In the genomic region with DNA sequence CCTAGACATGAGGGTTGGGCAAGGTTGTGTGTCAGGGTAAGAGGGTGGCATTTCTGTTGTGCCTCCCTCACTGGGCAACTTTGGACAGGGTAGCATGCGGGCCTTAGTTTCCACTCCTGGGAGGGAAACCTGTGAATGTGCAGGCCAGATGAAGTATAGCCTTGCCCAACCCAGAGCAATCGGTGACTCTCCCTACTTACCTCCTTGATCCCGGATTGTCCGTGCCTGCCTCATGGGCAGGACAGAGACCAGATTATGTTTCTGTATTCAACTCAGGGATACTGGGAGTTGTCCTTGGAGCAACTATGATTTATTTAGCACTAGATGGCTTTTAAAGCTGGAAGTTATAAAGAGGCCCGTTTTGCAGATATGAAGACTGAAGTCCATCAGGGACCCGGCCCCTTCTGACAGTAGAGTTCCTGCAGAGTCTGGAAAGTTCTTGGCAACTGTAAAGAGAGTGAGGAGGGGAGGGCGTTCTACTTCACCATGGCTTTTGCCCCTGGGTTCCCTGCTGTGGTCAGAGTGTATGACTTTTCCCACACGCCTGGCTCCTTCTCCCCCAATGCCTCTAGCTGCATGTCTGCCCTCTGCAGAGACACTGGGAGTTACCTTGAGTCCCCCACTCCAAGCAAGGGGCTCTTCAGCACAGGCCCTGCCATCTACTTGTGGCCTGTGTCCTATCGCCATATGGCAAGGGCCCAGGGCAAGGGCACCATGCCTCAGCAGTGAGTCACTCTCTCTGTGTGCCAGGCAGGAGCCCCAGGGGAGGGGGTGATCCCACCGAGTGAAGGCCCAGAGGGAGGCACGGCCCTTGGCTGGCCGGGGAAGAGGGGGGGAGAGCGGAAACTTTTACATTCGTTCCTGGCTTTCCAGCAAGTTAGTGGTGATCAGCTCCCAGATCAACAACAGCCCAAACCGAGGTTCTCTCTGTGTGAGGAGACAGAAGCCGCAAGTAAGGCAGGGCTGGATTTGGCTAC, we compare ENCODE assay signal across 15 mouse cellular contexts.
A peak's percentile ranks its signal among the peaks of the same experiment; 100 is the strongest.
DNase-seq lines count a peak whose midpoint lies in the region; ATAC-seq and TF ChIP-seq lines count a peak whose summit lies in the region.
"Had no signal": no experiment of that assay in that cellular context is flagged by ENCODE, and none has a peak within 500 bp of the region (broad histone marks: within the 10 kb centered on the region; RNA-seq: fewer than 3 reads in every experiment).

No protein-coding gene starts in this region.

- H3K27ac ChIP-seq in lung, postnatal 0 days (ENCODE audit: low read length): no peak overlapping the region
- H3K27ac ChIP-seq in forebrain, embryonic 13.5 days: no peak overlapping the region
- H3K27ac ChIP-seq: hindbrain, embryonic 12.5 days; limb, embryonic 12.5 days; lung, embryonic 15.5 days had no signal

- no peak for TF ChIP-seq EP300 in lung, postnatal 0 days (IDR thresholded peaks at IDR 0.05)

- no peaks in the 10 kb centered on the region for H3K9me3 ChIP-seq in lung, postnatal 0 days (ENCODE audit: low read length)
- no peaks in the 10 kb centered on the region for H3K9me3 ChIP-seq in forebrain, embryonic 13.5 days (replicated peaks)
- H3K9me3 ChIP-seq: G1E; heart, embryonic 12.5 days; hindbrain, embryonic 12.5 days; limb, embryonic 12.5 days; lung, embryonic 15.5 days; megakaryocyte, embryonic 14.5 days had no signal

- 0 out of 2 replicates have a peak, but pooled peaks have one; percentile 11 for ATAC-seq in lung, postnatal 0 days
- no peak for ATAC-seq in frontal cortex, adult (ENCODE audit: low TSS enrichment)
- no peak for ATAC-seq in forebrain, embryonic 13.5 days

- H3K4me2 ChIP-seq in lung, postnatal 0 days (replicated peaks; ENCODE audit: low read depth, low read length): no peak overlapping the region
- no peak overlapping the region for H3K4me2 ChIP-seq in forebrain, embryonic 13.5 days
- H3K4me2 ChIP-seq: heart, embryonic 12.5 days; hindbrain, embryonic 12.5 days; limb, embryonic 12.5 days; lung, embryonic 15.5 days had no signal

- intact Hi-C loops in heart, postnatal 36 days (cut with DNase I): no loop called here

- 80% methylated on average over 16 of the region's 16 CpGs for WGBS in lung, postnatal 0 days
- 98% methylated on average over 16 of the region's 16 CpGs for WGBS in forebrain, embryonic 13.5 days

- no peak for TF ChIP-seq CTCF in lung, postnatal 0 days (IDR thresholded peaks at IDR 0.05)

- no peaks in the 10 kb centered on the region for H3K27me3 ChIP-seq in lung, postnatal 0 days (replicated peaks; ENCODE audit: insufficient read depth, low read length)
- no peaks in the 10 kb centered on the region for H3K27me3 ChIP-seq in forebrain, embryonic 13.5 days
- H3K27me3 ChIP-seq: heart, embryonic 12.5 days; hindbrain, embryonic 12.5 days; limb, embryonic 12.5 days; lung, embryonic 15.5 days; megakaryocyte, embryonic 14.5 days had no signal

- H3K36me3 ChIP-seq in lung, postnatal 0 days (ENCODE audit: insufficient read depth, low read length): no peaks in the 10 kb centered on the region
- H3K36me3 ChIP-seq in forebrain, embryonic 13.5 days (ENCODE audit: poor library complexity, severe bottlenecking): no peaks in the 10 kb centered on the region
- H3K36me3 ChIP-seq: heart, embryonic 12.5 days; hindbrain, embryonic 12.5 days; limb, embryonic 12.5 days; lung, embryonic 15.5 days had no signal

- no peak overlapping the region for H3K4me3 ChIP-seq in lung, postnatal 0 days (ENCODE audit: low read depth, low read length)
- no peak overlapping the region for H3K4me3 ChIP-seq in forebrain, embryonic 13.5 days
- H3K4me3 ChIP-seq: erythroblast, embryonic 14.5 days; heart, embryonic 12.5 days; hindbrain, embryonic 12.5 days; limb, embryonic 12.5 days; lung, embryonic 15.5 days; megakaryocyte, embryonic 14.5 days had no signal

- H3K4me1 ChIP-seq in lung, postnatal 0 days (ENCODE audit: insufficient read depth, low read depth, low read length): peaks cover 11% of the 10 kb centered on the region
- H3K4me1 ChIP-seq in forebrain, embryonic 13.5 days: peaks cover 15% of the 10 kb centered on the region

- H3K9ac ChIP-seq in lung, postnatal 0 days (replicated peaks; ENCODE audit: low read depth): no peak overlapping the region
- no peak overlapping the region for H3K9ac ChIP-seq in forebrain, embryonic 13.5 days
- H3K9ac ChIP-seq: heart, embryonic 12.5 days; hindbrain, embryonic 12.5 days; limb, embryonic 12.5 days; lung, embryonic 15.5 days had no signal

- DNase-seq in heart, postnatal 4 days: peak; percentile 62
- DNase-seq in heart, postnatal 36 days: no peak
- DNase-seq in lung, postnatal 0 days (ENCODE audit: low spot score): no peak
- no peak for DNase-seq in lung, postnatal 36 days
- DNase-seq in adrenal gland, postnatal 14 days: peak; percentile 91
- DNase-seq: cerebellum, adult 9-10 months had no signal

Comparison
In these comparisons a context has a peak if more than half of its experiments do, and no peak if none do; other contexts are left out.
1. DNase-seq: peak in heart, postnatal 4 days (single experiment) and adrenal gland, postnatal 14 days (single experiment); none in heart, postnatal 36 days (0 of 2), lung, postnatal 0 days (single experiment) and lung, postnatal 36 days (single experiment).